Mouse (Mus musculus): ENCODE data around the gene Isoc2b. TPM values are rescaled to one million over a fixed set of nuclear protein-coding genes. Genes with fewer than 3 reads are reported as not detected.
A peak's percentile ranks its signal among the peaks of the same experiment; 100 is the strongest.

Gene Isoc2b
- polyA plus RNA-seq, 1 experiment from 2014 or later: 11.0 TPM

DNA sequence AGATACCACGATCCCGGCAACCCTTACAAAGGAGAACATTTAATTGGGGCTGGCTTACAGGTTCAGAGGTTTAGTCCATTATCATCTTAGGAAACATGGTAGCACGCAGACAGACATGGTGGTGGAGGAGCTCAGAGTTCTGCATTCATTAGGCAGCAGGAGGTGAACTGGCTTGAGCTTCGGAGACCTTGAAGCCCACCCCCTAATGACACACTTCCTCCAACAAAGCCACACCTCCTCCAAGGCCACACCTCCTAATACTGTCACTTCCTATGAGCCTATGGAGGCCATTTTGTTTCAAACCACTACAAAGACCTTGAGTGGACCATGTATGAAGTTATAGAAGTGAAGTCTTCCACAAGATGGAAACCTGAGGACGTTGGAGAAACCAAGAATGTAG, 42.2 kb upstream of the Isoc2b start:
- H3K4me1 ChIP-seq (replicated peaks; ENCODE audit: insufficient read depth, low read length): peaks cover 8% of the 10 kb centered on the region; the same call in 1 of the 2 replicates
- no peak overlapping the region for H3K4me3 ChIP-seq (replicated peaks; ENCODE audit: low read depth, low read length)
- ATAC-seq (replicated peaks; ENCODE audit: low FRiP score, low read depth) (no peak), DNase-seq (ENCODE audit: low spot score) (peak; percentile 24)
- no peak overlapping the region for H3K4me2 ChIP-seq (ENCODE audit: low read length)
- no peaks in the 10 kb centered on the region for H3K9me3 ChIP-seq (replicated peaks; ENCODE audit: low read length)
- no peaks in the 10 kb centered on the region for H3K27me3 ChIP-seq (ENCODE audit: insufficient read depth, low read length)
- H3K36me3 ChIP-seq (ENCODE audit: insufficient read depth, low read length): no peaks in the 10 kb centered on the region
- H3K27ac ChIP-seq: no peak overlapping the region
- no peak overlapping the region for H3K9ac ChIP-seq (ENCODE audit: low read depth, low read length)
- no peak for TF ChIP-seq CTCF (IDR thresholded peaks at IDR 0.05; ENCODE audit: low read depth)
- 75% methylated on average over 5 of the region's 5 CpGs for WGBS

DNA sequence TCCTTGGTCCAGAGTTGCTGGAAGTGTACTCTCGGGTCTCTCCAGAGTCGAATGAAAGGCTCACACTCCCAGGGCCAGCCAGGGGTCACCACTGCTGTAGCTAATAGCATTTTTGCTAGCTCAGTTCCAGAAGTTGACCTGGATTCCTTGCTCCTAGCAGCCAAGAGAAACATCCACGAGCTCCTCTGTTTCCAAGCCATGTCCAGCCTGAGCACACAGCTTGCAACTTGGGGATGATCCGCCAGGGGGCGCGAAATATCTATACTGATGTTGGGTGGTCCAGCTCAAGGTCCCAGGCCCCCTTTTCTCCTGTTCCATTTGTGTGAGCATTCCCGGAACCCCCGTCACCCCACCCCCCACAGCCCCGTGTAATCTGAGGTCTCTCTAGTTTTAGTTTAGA, 41.5 kb upstream of the Isoc2b start:
- H3K4me1 ChIP-seq (replicated peaks; ENCODE audit: insufficient read depth, low read length): peaks cover 8% of the 10 kb centered on the region; the same call in 1 of the 2 replicates
- no peak overlapping the region for H3K27ac ChIP-seq
- no peaks in the 10 kb centered on the region for H3K27me3 ChIP-seq (ENCODE audit: insufficient read depth, low read length)
- TF ChIP-seq CTCF (IDR thresholded peaks at IDR 0.05; ENCODE audit: low read depth): peak; percentile 66
- H3K36me3 ChIP-seq (ENCODE audit: insufficient read depth, low read length): no peaks in the 10 kb centered on the region
- DNase-seq (ENCODE audit: low spot score) (peak; percentile 78), ATAC-seq (replicated peaks; ENCODE audit: low FRiP score, low read depth) (no peak)
- no peak overlapping the region for H3K4me3 ChIP-seq (replicated peaks; ENCODE audit: low read depth, low read length)
- no peak overlapping the region for H3K4me2 ChIP-seq (ENCODE audit: low read length)
- 29% methylated on average over 9 of the region's 9 CpGs for WGBS
- no peaks in the 10 kb centered on the region for H3K9me3 ChIP-seq (replicated peaks; ENCODE audit: low read length)
- H3K9ac ChIP-seq (ENCODE audit: low read depth, low read length): no peak overlapping the region

DNA sequence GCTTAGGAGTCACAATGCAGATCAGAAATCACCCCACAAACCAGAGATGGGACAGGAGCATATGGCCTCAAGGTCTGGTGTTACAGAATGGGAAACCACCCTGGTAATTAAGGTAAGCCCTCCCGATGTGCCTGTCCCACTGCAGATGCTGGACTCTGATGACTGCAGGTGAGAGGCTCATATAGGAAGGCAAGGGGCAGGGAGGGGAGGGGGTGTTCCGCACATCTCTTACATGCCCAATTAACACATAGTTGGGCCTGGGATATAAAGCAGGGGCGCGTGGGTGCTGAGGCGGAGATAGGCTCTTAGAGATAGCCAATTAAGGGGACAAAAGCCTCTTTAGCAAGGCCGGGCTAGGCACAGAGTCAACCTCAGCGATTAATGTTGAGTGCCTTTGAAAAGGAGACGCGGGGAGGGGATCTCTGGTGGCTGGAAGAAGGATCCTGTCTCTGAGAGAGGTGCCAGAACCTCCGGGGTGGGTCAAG, 36.5 kb upstream of the Isoc2b start, which contains the start of gene Gm36210:
TSS of gene Gm36210 (minus strand) at position 51 of the 485 bp plus-strand sequence.
- Histone ChIP-seq H3K9ac (ENCODE audit: low read depth, low read length) (no peak within 1 kb of the TSS), H3K27me3 (ENCODE audit: insufficient read depth, low read length) (no peaks in the 10 kb centered on the region), H3K4me3 (replicated peaks; ENCODE audit: low read depth, low read length) (no peak within 1 kb of the TSS), H3K36me3 (ENCODE audit: insufficient read depth, low read length) (no peaks in the 10 kb centered on the region), H3K4me1 (replicated peaks; ENCODE audit: insufficient read depth, low read length) (no peaks in the 10 kb centered on the region), H3K27ac (no peak within 1 kb of the TSS), H3K4me2 (ENCODE audit: low read length) (no peak within 1 kb of the TSS), H3K9me3 (replicated peaks; ENCODE audit: low read length) (no peaks in the 10 kb centered on the region)
- no peak for DNase-seq (ENCODE audit: low spot score)
- no peak for ATAC-seq (replicated peaks; ENCODE audit: low FRiP score, low read depth)
- WGBS: 43% methylated on average over 10 of the region's 10 CpGs
- no peak for TF ChIP-seq CTCF (IDR thresholded peaks at IDR 0.05; ENCODE audit: low read depth)

DNA sequence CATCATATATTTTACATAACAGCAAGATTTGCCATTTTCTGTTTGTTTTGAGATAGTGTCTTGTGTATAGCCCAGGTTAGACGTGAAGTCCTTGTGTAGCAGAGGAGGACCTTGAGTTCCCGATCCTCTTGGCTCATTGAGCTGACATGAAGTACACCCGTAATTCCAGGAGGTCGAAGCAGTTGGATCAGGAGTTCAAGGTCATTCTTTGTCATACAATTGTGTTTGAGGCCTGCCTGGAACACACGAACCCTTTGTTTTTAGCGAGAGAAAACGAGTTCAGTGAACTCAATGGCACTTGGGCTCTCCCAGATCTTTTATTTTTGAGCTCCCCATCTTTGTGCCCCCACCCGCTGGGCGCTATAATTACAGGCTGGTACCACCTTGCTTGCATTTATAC, 32.3 kb upstream of the Isoc2b start:
- DNase-seq (ENCODE audit: low spot score) (no peak), ATAC-seq (replicated peaks; ENCODE audit: low FRiP score, low read depth) (no peak)
- no peak overlapping the region for H3K27ac ChIP-seq
- H3K36me3 ChIP-seq (ENCODE audit: insufficient read depth, low read length): no peaks in the 10 kb centered on the region
- H3K4me3 ChIP-seq (replicated peaks; ENCODE audit: low read depth, low read length): no peak overlapping the region
- no peaks in the 10 kb centered on the region for H3K9me3 ChIP-seq (replicated peaks; ENCODE audit: low read length)
- TF ChIP-seq CTCF (IDR thresholded peaks at IDR 0.05; ENCODE audit: low read depth): no peak
- H3K9ac ChIP-seq (ENCODE audit: low read depth, low read length): no peak overlapping the region
- H3K4me1 ChIP-seq (replicated peaks; ENCODE audit: insufficient read depth, low read length): peaks cover 8% of the 10 kb centered on the region
- H3K27me3 ChIP-seq (ENCODE audit: insufficient read depth, low read length): no peaks in the 10 kb centered on the region
- WGBS: 82% methylated on average over 9 of the region's 9 CpGs
- H3K4me2 ChIP-seq (ENCODE audit: low read length): no peak overlapping the region

DNA sequence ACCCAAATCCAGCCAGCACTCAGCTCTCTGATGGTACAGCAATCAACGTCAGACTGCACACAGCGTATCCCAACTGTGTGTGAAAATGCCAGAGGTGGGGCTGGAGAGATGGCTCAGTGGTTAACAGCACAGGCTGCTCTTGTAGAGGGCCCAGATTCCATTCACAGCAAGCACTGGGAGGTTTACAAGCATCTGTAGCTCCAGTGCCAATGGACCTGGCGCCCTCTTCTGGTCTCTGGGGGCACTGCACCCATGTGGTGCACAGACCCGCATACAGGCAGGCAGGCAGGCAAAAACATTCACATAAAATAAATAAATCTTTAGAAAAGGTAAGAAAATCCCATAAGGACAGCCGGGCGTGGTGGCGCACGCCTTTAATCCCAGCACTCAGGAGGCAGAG, 31.1 kb upstream of the Isoc2b start:
- no peak overlapping the region for H3K4me2 ChIP-seq (ENCODE audit: low read length)
- DNase-seq (ENCODE audit: low spot score): peak; percentile 40
- H3K27ac ChIP-seq: no peak overlapping the region
- no peak for ATAC-seq (replicated peaks; ENCODE audit: low FRiP score, low read depth)
- WGBS: 58% methylated on average over 8 of the region's 8 CpGs
- H3K9ac ChIP-seq (ENCODE audit: low read depth, low read length): no peak overlapping the region
- H3K36me3 ChIP-seq (ENCODE audit: insufficient read depth, low read length): no peaks in the 10 kb centered on the region
- no peaks in the 10 kb centered on the region for H3K27me3 ChIP-seq (ENCODE audit: insufficient read depth, low read length)
- peak; percentile 60 for TF ChIP-seq CTCF (IDR thresholded peaks at IDR 0.05; ENCODE audit: low read depth)
- peaks cover 8% of the 10 kb centered on the region for H3K4me1 ChIP-seq (replicated peaks; ENCODE audit: insufficient read depth, low read length)
- no peak overlapping the region for H3K4me3 ChIP-seq (replicated peaks; ENCODE audit: low read depth, low read length)
- H3K9me3 ChIP-seq (replicated peaks; ENCODE audit: low read length): no peaks in the 10 kb centered on the region

DNA sequence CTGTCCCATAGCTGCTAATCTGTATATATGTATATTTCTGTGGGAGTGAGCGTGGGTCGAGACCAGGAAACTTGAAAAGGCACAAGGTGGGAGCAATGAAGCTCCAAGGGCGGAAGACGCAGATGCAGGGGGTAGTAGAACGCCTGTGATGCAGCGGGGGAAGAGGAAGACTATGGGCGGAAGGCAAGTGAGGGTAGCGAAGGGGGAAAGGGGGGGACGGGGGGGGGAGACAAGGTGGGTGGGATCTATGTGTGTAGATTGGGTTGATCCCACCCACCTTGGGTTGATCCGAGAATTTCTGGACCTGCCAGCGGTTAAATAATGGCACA, 30.4 kb upstream of the Isoc2b start:
- 0 out of 2 replicates have a peak overlapping the region, but pooled peaks have one; percentile 24 for H3K4me3 ChIP-seq (replicated peaks; ENCODE audit: low read depth, low read length)
- no peak overlapping the region for H3K27ac ChIP-seq
- DNase-seq (ENCODE audit: low spot score): no peak
- peaks cover 8% of the 10 kb centered on the region for H3K4me1 ChIP-seq (replicated peaks; ENCODE audit: insufficient read depth, low read length)
- H3K9ac ChIP-seq (ENCODE audit: low read depth, low read length): no peak overlapping the region
- no peaks in the 10 kb centered on the region for H3K27me3 ChIP-seq (ENCODE audit: insufficient read depth, low read length)
- H3K36me3 ChIP-seq (ENCODE audit: insufficient read depth, low read length): no peaks in the 10 kb centered on the region
- H3K9me3 ChIP-seq (replicated peaks; ENCODE audit: low read length): no peaks in the 10 kb centered on the region
- WGBS: 32% methylated on average over 11 of the region's 11 CpGs
- TF ChIP-seq CTCF (IDR thresholded peaks at IDR 0.05; ENCODE audit: low read depth): no peak
- peak overlapping the region; percentile 61 for H3K4me2 ChIP-seq (ENCODE audit: low read length)
- no peak for ATAC-seq (replicated peaks; ENCODE audit: low FRiP score, low read depth)
